Mouse (Mus musculus): Measurements from ENCODE around the gene Nfs1.

DNA sequence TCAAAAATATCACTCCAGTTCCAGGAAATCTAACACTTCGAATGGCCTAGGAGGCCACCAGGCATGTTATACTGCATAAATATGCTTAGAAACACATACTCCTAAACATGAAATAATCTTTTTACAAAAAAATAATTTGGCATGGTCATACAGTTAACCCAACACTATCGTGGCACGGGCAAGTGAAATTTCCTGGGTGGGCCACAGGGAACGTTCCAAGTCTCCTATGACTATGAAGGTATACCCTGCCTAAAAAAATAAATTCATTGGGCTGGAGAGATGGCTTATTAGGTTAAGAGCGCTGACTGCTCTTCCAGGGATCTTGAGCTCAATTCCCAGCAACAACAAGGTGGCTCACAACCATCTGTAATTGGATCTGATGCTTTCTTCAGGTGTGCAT lies 22.6 kb upstream of the Nfs1 start:
- TF ChIP-seq POLR2A (IDR thresholded peaks at IDR 0.05; ENCODE audit: low read depth, low read length) (no peak), CTCF (conservative IDR thresholded peaks at IDR 0.05; ENCODE audit: insufficient read depth, insufficient read length, low read depth, low read length) (no peak)

Data from kidney, adult 2 months (tissue).